Mouse (Mus musculus) skeletal muscle tissue, adult 2 months (tissue): Measurements from ENCODE around the gene Tbrg1.
A peak's percentile ranks its signal among the peaks of the same experiment; 100 is the strongest.

Experiments used
- DNase-seq: peaks from one replicate; pipeline ENCODE4 v3.0.0-alpha.2; 2012; ENCODE audit warnings: low read depth, low spot score

Gene Tbrg1

DNA sequence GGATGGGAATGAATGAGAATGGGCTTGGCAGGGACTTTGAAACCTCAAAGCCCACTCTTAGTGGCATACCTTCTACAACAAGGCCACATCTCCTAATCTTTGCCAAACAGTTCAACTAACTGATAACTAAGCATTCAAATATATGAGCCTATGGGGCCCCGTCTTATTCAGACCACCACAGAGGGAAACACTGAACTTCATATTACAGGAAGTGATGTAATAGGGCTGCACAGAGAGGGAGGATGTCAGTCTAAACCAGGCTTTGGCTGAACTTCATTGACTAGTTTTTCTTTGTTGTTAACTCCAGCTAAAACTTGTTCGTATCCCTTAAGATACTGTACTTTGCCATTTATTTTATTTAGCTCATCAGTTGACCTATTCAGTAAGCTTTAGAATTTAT lies 27.2 kb downstream of the Tbrg1 start:
- DNase-seq = no peak

DNA sequence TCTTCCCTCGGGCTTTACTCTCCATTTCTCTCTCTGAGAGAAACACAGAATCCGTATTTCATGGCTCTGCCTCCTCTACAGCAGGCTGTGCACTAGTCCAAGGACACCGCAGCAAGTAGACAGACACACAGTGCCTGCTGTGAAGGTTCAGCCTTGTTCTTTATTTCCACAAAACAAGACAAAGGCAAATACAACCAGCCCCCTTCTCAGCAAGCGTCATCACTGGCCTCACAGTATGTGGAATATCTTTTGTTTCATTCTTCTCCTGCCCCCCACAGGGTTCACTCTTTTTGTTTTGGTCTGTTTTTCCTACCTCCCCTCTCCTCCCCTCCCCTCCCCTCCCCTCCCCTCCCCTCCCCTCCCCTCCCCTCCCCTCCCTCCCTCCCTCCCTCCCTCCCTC lies 28.5 kb downstream of the Tbrg1 start:
- no peak for DNase-seq

DNA sequence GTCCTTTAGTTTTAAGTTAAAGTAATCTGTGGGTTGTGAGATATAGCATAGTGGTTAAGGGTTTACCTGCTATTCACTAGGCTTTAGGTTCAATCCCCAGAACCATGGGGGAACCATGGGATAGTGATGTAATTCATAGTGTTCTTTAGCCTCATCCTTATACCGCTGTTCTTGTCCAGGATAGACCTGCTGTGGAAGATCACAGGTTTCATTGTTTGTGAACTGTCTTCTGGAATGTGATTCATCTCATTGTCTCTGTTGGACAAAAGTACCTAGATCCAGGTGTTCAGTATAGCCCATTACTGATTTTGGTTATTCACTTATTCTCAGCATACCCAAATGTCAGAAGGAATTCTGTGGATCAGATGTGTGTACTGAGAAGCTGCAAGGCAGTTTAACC lies 29.8 kb downstream of the Tbrg1 start:
- no peak for DNase-seq

DNA sequence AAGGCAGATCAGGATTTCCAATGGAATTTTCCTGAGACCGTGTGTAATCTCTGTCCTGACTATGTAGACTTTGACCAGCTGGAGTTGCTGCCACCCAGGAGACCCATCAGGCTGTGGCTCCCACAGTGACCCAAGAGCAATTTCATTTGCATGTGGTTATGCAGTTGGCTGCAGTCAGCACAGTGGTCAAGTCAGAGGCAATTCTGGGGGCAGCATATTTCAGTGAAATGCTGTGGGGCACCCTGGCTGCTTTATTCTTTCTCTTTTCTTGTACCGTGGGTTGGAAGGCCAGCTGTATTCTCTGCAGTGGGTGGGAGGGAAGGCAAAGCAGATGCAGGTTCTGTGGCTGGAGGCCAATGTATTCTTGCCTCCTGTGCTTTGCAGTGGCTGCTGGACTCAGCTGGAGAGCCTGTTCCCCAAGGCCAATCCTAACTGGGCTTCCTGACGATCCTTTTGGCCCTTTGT lies 31.0 kb downstream of the Tbrg1 start:
- no peak for DNase-seq

DNA sequence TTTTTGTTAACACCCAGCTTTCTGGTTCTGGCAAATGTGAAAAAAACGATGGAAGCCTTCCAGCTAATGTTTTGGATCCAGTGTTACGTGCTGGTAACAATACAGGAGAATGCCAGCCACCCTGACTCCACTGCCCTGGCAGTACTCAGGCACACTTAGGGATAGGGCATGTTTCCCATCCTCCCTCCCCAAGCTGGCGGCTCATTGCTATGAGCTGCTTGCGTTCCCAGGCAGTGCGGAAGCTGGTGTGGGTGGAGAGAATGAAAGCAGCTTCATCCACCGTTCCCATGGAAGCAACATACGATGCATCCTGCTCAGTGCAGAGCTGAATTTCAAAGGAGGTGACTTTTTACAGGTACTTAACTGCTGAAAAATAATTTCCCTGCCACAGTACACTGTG lies 31.5 kb downstream of the Tbrg1 start:
- DNase-seq = no peak

DNA sequence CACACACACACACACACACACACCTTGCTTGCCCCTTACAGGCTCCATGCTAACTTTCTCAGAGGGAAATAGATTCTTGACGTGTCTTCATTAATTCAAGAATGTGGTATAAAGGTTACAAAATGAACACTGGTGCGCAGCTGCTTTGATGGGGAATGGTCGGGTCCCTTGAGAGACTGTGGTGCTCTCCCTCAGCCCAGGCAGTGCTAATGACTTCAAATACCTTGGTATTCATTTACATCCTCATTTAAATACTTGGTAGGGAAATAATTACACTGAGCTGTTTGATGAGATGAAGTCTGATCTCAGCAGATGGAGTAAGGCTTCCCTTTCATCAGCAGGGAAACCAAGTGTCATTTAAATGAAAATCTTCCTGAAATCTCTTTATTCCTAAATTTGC lies 32.0 kb downstream of the Tbrg1 start:
- no peak for DNase-seq

DNA sequence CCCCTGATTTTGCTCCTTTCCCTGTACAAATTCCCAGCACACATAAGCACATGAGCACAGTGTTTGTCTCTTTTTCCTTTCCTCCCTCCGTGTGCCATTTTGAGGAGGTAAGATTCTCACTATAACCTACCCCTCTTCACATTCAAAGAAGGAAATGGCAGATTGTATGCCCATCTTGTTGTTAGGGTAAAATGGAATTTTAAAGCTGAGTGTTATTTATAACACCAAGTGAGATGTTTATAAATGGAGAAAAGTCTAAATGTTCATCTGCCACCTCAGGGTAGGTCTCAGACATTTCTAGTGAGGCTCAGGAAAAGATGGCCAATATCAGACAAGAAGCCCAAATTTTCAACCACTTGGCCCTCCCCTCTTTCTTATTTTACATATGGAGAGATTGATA lies 32.6 kb downstream of the Tbrg1 start:
- DNase-seq = no peak

DNA sequence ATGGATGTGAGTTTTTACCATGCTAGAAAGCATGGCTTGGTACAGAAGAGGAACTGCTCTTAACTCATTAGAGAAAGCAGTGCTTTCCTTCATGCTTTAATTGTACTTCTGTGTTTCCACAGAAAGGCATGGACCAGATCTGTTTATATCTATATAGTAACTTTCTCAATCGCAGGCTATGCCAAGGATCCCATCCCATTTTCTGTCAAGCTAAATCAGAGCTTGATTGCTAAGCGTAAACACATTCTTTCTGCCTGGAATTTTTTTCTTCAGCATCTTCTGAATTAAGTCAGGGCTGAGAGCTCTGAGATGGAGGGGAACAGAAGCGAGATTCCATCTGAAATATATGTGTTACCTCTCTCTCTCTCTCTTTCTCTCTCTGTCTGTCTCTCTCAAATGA lies 33.1 kb downstream of the Tbrg1 start:
- DNase-seq = no peak

DNA sequence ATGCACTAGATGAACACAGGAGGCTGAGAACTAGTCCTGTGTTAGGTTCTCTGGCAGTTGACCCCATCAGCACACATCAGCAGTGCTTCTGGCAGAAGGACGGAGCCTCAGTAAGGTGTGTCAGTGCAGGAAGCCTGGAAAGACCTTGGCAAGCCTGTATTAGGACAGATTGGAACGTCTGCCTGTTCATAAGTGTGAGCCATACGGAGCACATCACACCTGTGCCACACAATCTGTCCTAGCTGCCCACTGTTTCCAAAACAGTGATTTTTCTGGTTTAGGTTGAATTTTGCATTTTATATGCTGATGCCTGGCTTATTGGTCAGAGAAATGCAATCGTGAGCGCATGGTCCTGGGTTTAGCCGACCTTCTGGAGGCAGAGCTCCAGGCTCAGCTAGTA lies 35.8 kb downstream of the Tbrg1 start:
- DNase-seq = no peak

DNA sequence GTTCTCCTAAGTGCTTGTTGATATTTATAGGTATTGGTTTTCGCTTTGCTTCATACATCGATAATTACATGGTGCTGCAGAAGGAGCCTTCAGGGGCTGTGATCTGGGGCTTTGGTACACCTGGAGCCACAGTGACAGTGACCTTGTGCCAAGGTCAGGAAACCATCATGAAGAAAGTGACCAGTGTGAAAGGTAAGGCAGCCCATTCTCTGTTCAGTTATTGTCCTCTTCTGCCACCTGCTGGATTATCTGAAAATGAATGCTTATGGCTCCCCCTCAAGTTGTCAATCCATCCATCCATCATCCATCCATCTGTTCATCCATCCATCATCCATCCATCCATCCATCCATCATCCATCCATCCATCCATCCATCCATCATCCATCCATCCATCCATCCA lies 40.3 kb downstream of the Tbrg1 start:
- peak; percentile 18 for DNase-seq

DNA sequence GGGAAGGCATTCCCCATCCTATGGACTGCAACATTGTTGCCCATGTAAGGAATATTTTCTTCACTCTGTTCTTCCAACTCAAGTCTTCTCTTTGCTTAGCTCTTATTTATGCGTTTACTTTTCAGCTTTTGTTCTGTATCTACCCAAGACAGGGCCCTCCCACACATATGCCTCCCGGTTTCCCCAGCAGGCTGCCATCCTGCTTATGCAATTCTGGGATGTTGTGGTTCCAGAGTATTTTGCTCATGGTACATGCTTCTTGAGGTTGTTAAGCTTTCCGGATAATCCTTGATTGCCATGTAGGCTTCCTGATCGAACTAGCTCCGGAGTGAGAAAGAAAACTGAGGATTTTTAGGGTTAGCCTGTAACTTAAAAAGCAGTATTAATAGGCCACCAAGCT lies 41.9 kb downstream of the Tbrg1 start:
- DNase-seq = no peak

DNA sequence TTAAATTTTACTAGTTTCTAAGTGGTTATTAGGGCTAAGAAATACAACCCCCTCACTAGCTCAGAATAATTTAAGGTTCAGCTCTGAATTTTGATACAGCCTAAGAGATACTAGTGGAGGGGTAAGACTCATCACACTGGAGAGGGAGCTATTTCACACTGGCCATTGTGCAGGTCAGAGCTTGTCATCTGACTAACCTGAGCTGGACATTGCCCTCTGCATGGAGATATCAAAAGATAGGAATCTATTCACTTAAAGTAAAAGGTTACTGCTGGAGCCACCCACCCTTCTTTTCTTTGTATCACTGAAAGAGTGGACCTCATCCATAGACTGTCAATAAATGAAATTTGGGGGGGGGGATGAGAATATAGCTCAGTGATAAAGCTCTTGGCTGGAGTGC lies 42.8 kb downstream of the Tbrg1 start:
- DNase-seq = no peak

DNA sequence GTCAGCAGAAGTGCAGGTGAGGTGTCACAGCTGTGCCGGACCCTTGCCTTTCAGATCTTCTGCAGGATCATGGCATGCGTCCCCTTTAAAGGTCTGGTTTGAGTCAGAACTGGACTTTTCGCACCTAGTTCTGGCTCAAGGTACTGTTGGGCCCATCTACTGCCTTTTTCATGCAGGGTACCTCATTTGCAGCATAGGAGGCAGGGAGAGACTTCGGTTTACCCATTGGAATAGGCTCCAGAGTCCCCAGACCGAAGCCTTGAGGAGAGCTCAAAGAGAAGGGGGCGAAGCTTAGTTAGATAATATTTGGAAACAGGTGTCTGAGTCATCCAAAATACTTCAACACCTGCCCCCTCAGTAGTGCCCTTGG lies 43.2 kb downstream of the Tbrg1 start:
- DNase-seq = no peak

DNA sequence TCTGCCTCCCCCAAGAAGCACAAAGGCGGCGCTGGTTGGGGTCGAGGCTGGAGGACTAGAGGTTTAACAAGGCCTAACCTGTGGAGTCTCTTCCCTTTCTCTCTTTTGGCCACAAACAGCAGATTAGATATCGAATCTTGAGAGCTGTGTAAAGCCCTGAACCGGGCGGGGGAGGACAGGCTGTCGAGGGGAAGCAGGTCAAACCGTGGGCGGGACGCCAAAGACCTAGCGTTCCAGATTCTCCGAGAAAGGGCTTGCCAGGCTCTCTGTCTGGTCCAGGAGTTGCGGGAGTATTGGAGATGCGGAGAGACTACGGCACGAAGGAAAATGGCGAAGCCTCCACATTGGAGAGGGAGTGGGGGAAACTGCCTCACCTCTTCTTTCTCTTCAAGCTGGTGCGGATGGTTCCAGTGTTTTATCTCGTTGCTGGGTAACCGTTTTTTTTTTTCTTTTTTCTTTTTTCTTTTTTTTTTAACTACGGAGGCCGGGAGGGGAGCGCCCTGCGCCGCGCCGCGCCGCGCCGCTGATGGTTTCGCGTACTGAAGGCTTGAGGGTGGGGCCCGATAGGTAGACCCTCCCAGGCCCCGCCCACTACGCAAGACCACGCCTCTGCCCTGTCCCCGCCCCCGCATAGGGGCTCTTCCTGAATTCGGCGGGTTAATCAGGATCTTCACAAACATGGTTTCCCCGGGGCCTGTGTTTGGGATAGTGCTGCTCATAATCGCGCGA lies 43.8 kb downstream of the Tbrg1 start, which contains the start of gene Spa17:
Gene Spa17 (minus strand): TSS at position 541 of the 729 bp plus-strand sequence.
- DNase-seq = peak; percentile 89

DNA sequence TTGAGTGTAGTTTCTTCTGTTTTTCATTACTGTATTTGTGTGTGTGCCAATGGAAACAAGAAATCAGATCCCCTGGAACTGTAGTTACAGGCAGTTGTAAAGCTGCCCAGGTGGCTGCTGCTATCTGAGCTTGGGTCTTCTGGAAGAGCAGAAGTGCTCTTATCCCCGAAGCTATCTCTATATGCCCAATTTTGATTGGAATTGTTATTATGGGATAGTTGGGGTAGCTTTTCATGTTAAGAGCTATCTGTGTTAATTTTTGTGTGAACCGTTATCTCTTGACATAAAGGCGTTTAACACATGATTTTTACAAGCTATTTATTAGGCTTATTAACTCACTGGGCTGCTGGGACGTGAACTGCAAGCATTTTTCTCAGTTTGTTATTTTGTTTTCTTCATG lies 47.6 kb downstream of the Tbrg1 start:
- no peak for DNase-seq

DNA sequence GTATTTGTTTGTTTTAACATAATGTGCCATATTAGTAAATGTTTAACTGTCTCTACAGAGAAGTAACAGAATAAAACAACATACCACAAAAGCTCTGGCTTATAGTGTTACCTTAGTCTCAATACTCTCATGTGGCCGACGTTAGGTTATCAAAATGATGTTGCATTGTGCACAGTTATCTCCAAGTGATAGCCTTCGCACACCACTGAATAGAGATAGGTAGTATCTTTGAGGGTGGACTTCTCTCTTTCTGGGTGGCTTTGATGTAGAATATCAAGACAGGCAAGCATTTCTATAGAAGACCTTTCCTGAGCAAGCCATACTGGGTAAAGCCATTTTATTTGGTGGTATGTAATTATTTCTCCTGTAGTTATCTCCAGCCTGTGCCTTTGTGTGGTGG lies 52.0 kb downstream of the Tbrg1 start:
- no peak for DNase-seq

DNA sequence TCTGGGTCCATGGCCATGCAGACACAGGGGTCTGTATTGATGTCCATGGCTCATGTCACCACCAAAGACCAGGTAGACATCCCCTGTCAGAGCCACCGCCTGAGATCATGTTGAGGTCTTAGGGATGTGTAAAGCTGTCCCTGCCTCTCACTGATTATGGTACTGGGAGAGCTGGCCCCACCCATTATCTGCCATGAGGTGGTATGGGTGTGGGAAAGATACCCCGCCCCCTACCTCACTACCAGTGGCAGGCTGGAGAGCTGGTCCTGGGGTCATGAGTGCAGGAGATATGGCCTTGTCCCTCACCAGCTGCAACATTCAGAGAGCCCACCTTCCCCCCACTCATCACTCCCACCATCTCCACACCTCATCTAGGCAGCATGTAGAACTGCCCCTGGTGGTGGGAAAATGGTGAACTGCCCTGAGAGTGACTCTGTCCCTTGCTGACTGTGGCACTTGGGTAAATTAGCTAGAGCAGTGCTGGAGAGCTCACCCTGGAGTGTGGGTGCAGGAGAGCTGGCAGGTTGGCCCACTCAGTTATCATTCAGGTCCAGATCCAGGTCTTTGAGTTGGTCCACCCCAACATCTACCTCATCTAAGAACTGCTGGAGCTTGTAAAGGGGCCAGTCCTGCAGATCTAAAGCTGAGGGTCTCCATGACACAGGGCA lies 56.4 kb downstream of the Tbrg1 start:
- no peak for DNase-seq
